Mouse (Mus musculus): ENCODE measurements around the gene Maats1. TPM values are rescaled to one million over a fixed set of nuclear protein-coding genes. Genes with fewer than 3 reads are reported as not detected.

Gene Maats1
- polyA plus RNA-seq, 1 experiment from 2014 or later = 0.05 TPM

- WGBS (ENCODE audit: insufficient replicate concordance) = 82% methylated on average over 8 of the region's 8 CpGs
- H3K9ac ChIP-seq = no peak overlapping the region
- peak overlapping the region; percentile 96 for H3K27ac ChIP-seq
- H3K4me1 ChIP-seq = peaks cover 79% of the 10 kb centered on the region
- H3K4me2 ChIP-seq = no peak overlapping the region
- H3K27me3 ChIP-seq (replicated peaks) = no peaks in the 10 kb centered on the region
- H3K4me3 ChIP-seq = no peak overlapping the region
- ATAC-seq = no peak
- no peaks in the 10 kb centered on the region for H3K9me3 ChIP-seq (replicated peaks)
- peaks cover 4% of the 10 kb centered on the region; the same call in 1 of the 2 replicates for H3K36me3 ChIP-seq
These were observed 27.5 kb upstream of the Maats1 start for GRCm38 (mm10) chr16:38369431-38369830.

- H3K9me3 ChIP-seq (replicated peaks) = no peaks in the 10 kb centered on the region
- no peak for ATAC-seq
- H3K4me2 ChIP-seq = no peak overlapping the region
- H3K36me3 ChIP-seq = peaks cover 1% of the 10 kb centered on the region; the same call in 1 of the 2 replicates
- H3K27ac ChIP-seq = peak overlapping the region; percentile 96
- 87% methylated on average over 7 of the region's 7 CpGs for WGBS (ENCODE audit: insufficient replicate concordance)
- H3K9ac ChIP-seq = no peak overlapping the region
- no peaks in the 10 kb centered on the region for H3K27me3 ChIP-seq (replicated peaks)
- H3K4me1 ChIP-seq = peaks cover 78% of the 10 kb centered on the region
- no peak overlapping the region for H3K4me3 ChIP-seq
These were observed 27.1 kb upstream of the Maats1 start for GRCm38 (mm10) chr16:38369000-38369399.

GRCm38 (mm10) chr16:38368336-38368735 lies 26.4 kb upstream of the Maats1 start:
- peaks cover 78% of the 10 kb centered on the region for H3K4me1 ChIP-seq
- H3K36me3 ChIP-seq = no peaks in the 10 kb centered on the region
- peak overlapping the region; percentile 96 for H3K27ac ChIP-seq
- H3K9ac ChIP-seq = peak overlapping the region; percentile 2; the same call in 1 of the 2 replicates
- no peaks in the 10 kb centered on the region for H3K9me3 ChIP-seq (replicated peaks)
- peak overlapping the region; percentile 32 for H3K4me2 ChIP-seq
- H3K4me3 ChIP-seq = no peak overlapping the region
- 45% methylated on average over 10 of the region's 10 CpGs for WGBS (ENCODE audit: insufficient replicate concordance)
- H3K27me3 ChIP-seq (replicated peaks) = no peaks in the 10 kb centered on the region
- ATAC-seq = no peak

- H3K4me3 ChIP-seq = no peak overlapping the region
- no peaks in the 10 kb centered on the region for H3K9me3 ChIP-seq (replicated peaks)
- no peak overlapping the region; the same call in 1 of the 2 replicates for H3K4me2 ChIP-seq
- ATAC-seq = no peak
- 72% methylated on average over 4 of the region's 4 CpGs for WGBS (ENCODE audit: insufficient replicate concordance)
- peaks cover 82% of the 10 kb centered on the region for H3K4me1 ChIP-seq
- H3K27ac ChIP-seq = no peak overlapping the region
- no peaks in the 10 kb centered on the region for H3K27me3 ChIP-seq (replicated peaks)
- no peak overlapping the region for H3K9ac ChIP-seq
- H3K36me3 ChIP-seq = no peaks in the 10 kb centered on the region
These were observed 24.3 kb upstream of the Maats1 start for GRCm38 (mm10) chr16:38366231-38366630.

GRCm38 (mm10) chr16:38365390-38365789 lies 23.4 kb upstream of the Maats1 start:
- H3K27ac ChIP-seq = 0 out of 2 replicates have a peak overlapping the region, but pooled peaks have one; percentile 2
- no peaks in the 10 kb centered on the region for H3K9me3 ChIP-seq (replicated peaks)
- no peak overlapping the region for H3K9ac ChIP-seq
- no peak overlapping the region for H3K4me3 ChIP-seq
- no peak overlapping the region for H3K4me2 ChIP-seq
- peaks cover 75% of the 10 kb centered on the region for H3K4me1 ChIP-seq
- WGBS (ENCODE audit: insufficient replicate concordance) = 85% methylated on average over 10 of the region's 10 CpGs
- no peaks in the 10 kb centered on the region for H3K27me3 ChIP-seq (replicated peaks)
- no peaks in the 10 kb centered on the region for H3K36me3 ChIP-seq
- no peak for ATAC-seq

GRCm38 (mm10) chr16:38363657-38364056 lies 21.7 kb upstream of the Maats1 start:
- Histone ChIP-seq H3K27me3 (replicated peaks) (no peaks in the 10 kb centered on the region), H3K9me3 (replicated peaks) (no peaks in the 10 kb centered on the region), H3K9ac (no peak overlapping the region), H3K4me3 (no peak overlapping the region), H3K4me1 (peaks cover 65% of the 10 kb centered on the region), H3K27ac (no peak overlapping the region), H3K36me3 (no peaks in the 10 kb centered on the region), H3K4me2 (no peak overlapping the region)
- no peak for ATAC-seq
- WGBS (ENCODE audit: insufficient replicate concordance) = 38% methylated on average over 7 of the region's 7 CpGs

GRCm38 (mm10) chr16:38363256-38363595 lies 21.3 kb upstream of the Maats1 start:
- Histone ChIP-seq H3K4me2 (no peak overlapping the region), H3K36me3 (no peaks in the 10 kb centered on the region), H3K9me3 (replicated peaks) (no peaks in the 10 kb centered on the region), H3K27ac (no peak overlapping the region), H3K4me3 (no peak overlapping the region), H3K4me1 (peaks cover 60% of the 10 kb centered on the region), H3K9ac (0 out of 2 replicates have a peak overlapping the region, but pooled peaks have one; percentile 10), H3K27me3 (replicated peaks) (no peaks in the 10 kb centered on the region)
- 34% methylated on average over 3 of the region's 3 CpGs for WGBS (ENCODE audit: insufficient replicate concordance)
- no peak for ATAC-seq

- Histone ChIP-seq H3K4me1 (peaks cover 58% of the 10 kb centered on the region), H3K9me3 (replicated peaks) (no peaks in the 10 kb centered on the region), H3K27me3 (replicated peaks) (no peaks in the 10 kb centered on the region), H3K27ac (no peak overlapping the region), H3K36me3 (peaks cover 4% of the 10 kb centered on the region; the same call in 1 of the 2 replicates), H3K4me2 (peak overlapping the region; percentile 14), H3K9ac (peak overlapping the region; percentile 10; the same call in 1 of the 2 replicates), H3K4me3 (no peak overlapping the region)
- no peak for ATAC-seq
- WGBS (ENCODE audit: insufficient replicate concordance) = 64% methylated on average over 20 of the region's 20 CpGs
These were observed 20.7 kb upstream of the Maats1 start for GRCm38 (mm10) chr16:38362493-38363255.

- Histone ChIP-seq H3K9me3 (replicated peaks) (no peaks in the 10 kb centered on the region), H3K36me3 (peaks cover 9% of the 10 kb centered on the region; the same call in 1 of the 2 replicates), H3K4me3 (no peak within 1 kb of the TSS), H3K4me2 (peak within 1 kb of the TSS; percentile 14), H3K4me1 (peaks cover 57% of the 10 kb centered on the region), H3K27me3 (replicated peaks) (no peaks in the 10 kb centered on the region), H3K27ac (no peak within 1 kb of the TSS), H3K9ac (no peak within 1 kb of the TSS; the same call in 1 of the 2 replicates)
- no peak for ATAC-seq
- WGBS (ENCODE audit: insufficient replicate concordance) = 49% methylated on average over 10 of the region's 10 CpGs
These were observed 20.0 kb upstream of the Maats1 start, which contains the start of gene Popdc2 for GRCm38 (mm10) chr16:38361933-38362332. TSS of gene Popdc2 (plus strand) at chr16:38362209.

DNA sequence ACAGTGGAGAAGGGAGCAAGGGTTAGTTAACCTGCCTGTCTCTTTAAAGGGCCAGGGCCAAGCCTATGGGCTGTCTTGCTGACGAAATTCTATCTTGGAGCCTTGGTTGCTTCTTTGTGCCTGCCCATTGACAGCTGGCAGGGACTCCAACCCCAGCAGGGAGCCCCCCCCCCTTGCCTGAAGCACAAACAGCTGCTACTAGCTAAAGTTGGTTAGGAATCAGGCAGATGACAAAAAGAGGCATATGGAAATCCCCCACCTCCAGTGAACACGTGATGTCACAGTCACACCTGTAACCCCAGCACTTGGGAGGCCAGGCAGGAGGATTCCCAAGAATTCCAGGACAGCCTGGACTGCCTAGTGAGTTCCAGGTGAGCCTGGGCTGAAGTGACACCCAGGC lies 18.4 kb upstream of the Maats1 start:
- ATAC-seq = no peak
- 50% methylated on average over 2 of the region's 2 CpGs for WGBS (ENCODE audit: insufficient replicate concordance)
- no peak overlapping the region for H3K4me3 ChIP-seq
- H3K9ac ChIP-seq = no peak overlapping the region
- H3K36me3 ChIP-seq = peaks cover 25% of the 10 kb centered on the region
- no peak overlapping the region for H3K4me2 ChIP-seq
- peaks cover 46% of the 10 kb centered on the region for H3K4me1 ChIP-seq
- H3K27me3 ChIP-seq (replicated peaks) = no peaks in the 10 kb centered on the region
- H3K9me3 ChIP-seq (replicated peaks) = no peaks in the 10 kb centered on the region
- no peak overlapping the region for H3K27ac ChIP-seq

GRCm38 (mm10) chr16:38359857-38360256 lies 17.9 kb upstream of the Maats1 start:
- WGBS (ENCODE audit: insufficient replicate concordance) = 58% methylated on average over 3 of the region's 3 CpGs
- no peak for ATAC-seq

DNA sequence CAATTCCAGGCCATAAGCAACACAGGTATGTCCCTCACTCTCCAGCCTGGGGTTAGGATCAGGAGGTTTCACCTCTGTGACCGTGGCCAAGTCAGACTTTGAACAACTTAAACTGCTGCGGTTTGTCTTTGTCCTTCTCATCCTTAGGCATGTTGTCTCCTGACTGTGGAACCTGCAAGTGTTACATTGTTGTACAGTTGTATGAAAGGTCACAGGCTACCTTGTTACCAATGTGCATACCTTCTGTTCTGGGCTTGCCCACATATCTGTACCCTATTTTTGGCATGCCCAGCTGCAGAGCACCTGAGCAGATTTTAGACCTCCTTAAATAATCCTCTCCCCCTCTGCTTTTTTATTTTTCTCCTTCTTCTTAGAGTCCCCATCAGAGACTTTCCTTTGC lies 17.3 kb upstream of the Maats1 start:
- 84% methylated on average over 2 of the region's 2 CpGs for WGBS (ENCODE audit: insufficient replicate concordance)
- no peak for ATAC-seq

More at GRCm38 (mm10) chr16:38359857-38360256, 17.9 kb upstream of the Maats1 start:
- H3K36me3 ChIP-seq = peaks cover 26% of the 10 kb centered on the region
- no peak overlapping the region for H3K9ac ChIP-seq
- no peaks in the 10 kb centered on the region for H3K27me3 ChIP-seq (replicated peaks)
- no peak overlapping the region for H3K4me3 ChIP-seq
- peaks cover 42% of the 10 kb centered on the region for H3K4me1 ChIP-seq
- H3K4me2 ChIP-seq = no peak overlapping the region
- no peak overlapping the region for H3K27ac ChIP-seq
- H3K9me3 ChIP-seq (replicated peaks) = no peaks in the 10 kb centered on the region

More for the DNA sequence above, 17.3 kb upstream of the Maats1 start:
- no peaks in the 10 kb centered on the region for H3K27me3 ChIP-seq (replicated peaks)
- no peaks in the 10 kb centered on the region for H3K9me3 ChIP-seq (replicated peaks)
- H3K4me3 ChIP-seq = no peak overlapping the region
- H3K4me2 ChIP-seq = no peak overlapping the region
- peaks cover 30% of the 10 kb centered on the region for H3K36me3 ChIP-seq
- H3K4me1 ChIP-seq = peaks cover 43% of the 10 kb centered on the region
- no peak overlapping the region for H3K27ac ChIP-seq
- H3K9ac ChIP-seq = no peak overlapping the region
